Mouse (Mus musculus) cerebellum, adult 8-10 months (tissue): ENCODE results near the gene Ptpn1.

Experiments
- DNase-seq: peaks from one replicate; pipeline ENCODE4 v3.0.0; 2022

The Ptpn1 gene

GRCm38 (mm10) chr2:167975746-167976145 is 43.9 kb downstream of the Ptpn1 start:
- DNase-seq: no peak

- no peak for DNase-seq
Observed at GRCm38 (mm10) chr2:167978271-167978670, 46.4 kb downstream of the Ptpn1 start.

GRCm38 (mm10) chr2:167980391-167980790 is 48.5 kb downstream of the Ptpn1 start:
- no peak for DNase-seq

GRCm38 (mm10) chr2:167982646-167983045 is 50.8 kb downstream of the Ptpn1 start:
- DNase-seq: no peak

GRCm38 (mm10) chr2:167984371-167984770 is 52.5 kb downstream of the Ptpn1 start:
- no peak for DNase-seq

- DNase-seq: no peak
Observed at GRCm38 (mm10) chr2:167984946-167985345, 53.1 kb downstream of the Ptpn1 start.

- no peak for DNase-seq
Observed at GRCm38 (mm10) chr2:167986762-167987161, 54.9 kb downstream of the Ptpn1 start.

- DNase-seq: no peak
Observed at GRCm38 (mm10) chr2:167987640-167988039, 55.8 kb downstream of the Ptpn1 start.

GRCm38 (mm10) chr2:167989310-167989709 is 57.5 kb downstream of the Ptpn1 start:
- no peak for DNase-seq

GRCm38 (mm10) chr2:167993260-167993659 is 61.4 kb downstream of the Ptpn1 start:
- no peak for DNase-seq

GRCm38 (mm10) chr2:167995870-167996635 is 64.2 kb downstream of the Ptpn1 start:
- no peak for DNase-seq

- no peak for DNase-seq
Observed at GRCm38 (mm10) chr2:167996672-167997215, 64.9 kb downstream of the Ptpn1 start.

GRCm38 (mm10) chr2:167997562-167997961 is 65.7 kb downstream of the Ptpn1 start:
- DNase-seq: no peak

GRCm38 (mm10) chr2:167999145-167999743 is 67.4 kb downstream of the Ptpn1 start:
- no peak for DNase-seq

GRCm38 (mm10) chr2:168002188-168002587 is 70.3 kb downstream of the Ptpn1 start:
- no peak for DNase-seq

- DNase-seq: no peak
Observed at GRCm38 (mm10) chr2:168002884-168003283, 71.0 kb downstream of the Ptpn1 start.

- no peak for DNase-seq
Observed at GRCm38 (mm10) chr2:168003431-168003830, 71.6 kb downstream of the Ptpn1 start.

GRCm38 (mm10) chr2:168004369-168004768 is 72.5 kb downstream of the Ptpn1 start:
- no peak for DNase-seq

GRCm38 (mm10) chr2:168005005-168005404 is 73.1 kb downstream of the Ptpn1 start:
- DNase-seq: no peak

- DNase-seq: no peak
Observed at GRCm38 (mm10) chr2:168005616-168006015, 73.8 kb downstream of the Ptpn1 start.

- DNase-seq: no peak
Observed at GRCm38 (mm10) chr2:168006489-168006888, 74.6 kb downstream of the Ptpn1 start.

- no peak for DNase-seq
Observed at GRCm38 (mm10) chr2:168008132-168008531, 76.3 kb downstream of the Ptpn1 start.

GRCm38 (mm10) chr2:168009936-168010668 is 78.2 kb downstream of the Ptpn1 start, which contains the start of gene Ripor3:
TSS of gene Ripor3 (minus strand) at chr2:168010618.
- DNase-seq: peak; percentile 20
